Mouse (Mus musculus): ENCODE results near the gene Epb41. TPM values are rescaled to one million over a fixed set of nuclear protein-coding genes. Genes with fewer than 3 reads are reported as not detected.

Epb41 gene
- polyA plus RNA-seq, 1 experiment, result 15.7 TPM

- H3K36me3 ChIP-seq (ENCODE audit: control insufficient read depth, insufficient read depth, low read length), result peaks cover 23% of the 10 kb centered on the region
- peaks cover 27% of the 10 kb centered on the region for H3K27me3 ChIP-seq (ENCODE audit: control insufficient read depth, insufficient read depth, low read length)
- TF ChIP-seq CTCF (IDR thresholded peaks at IDR 0.05; ENCODE audit: extremely low read depth, insufficient read length, insufficient replicate concordance, low read depth, low read length) (no peak), POLR2A (IDR thresholded peaks at IDR 0.05; ENCODE audit: low read depth, low read length) (no peak)
- peak overlapping the region; percentile 69 for H3K4me3 ChIP-seq (ENCODE audit: low read depth, low read length)
- H3K4me1 ChIP-seq (ENCODE audit: control insufficient read depth, insufficient read depth, insufficient read length, low read length), result peaks cover 9% of the 10 kb centered on the region
- H3K27ac ChIP-seq (ENCODE audit: insufficient read depth, low read depth, low read length), result no peak overlapping the region
- WGBS, result 72% methylated on average over 15 of the region's 15 CpGs
Observed at GRCm38 (mm10) chr4:131922404-131922803, 152.7 kb downstream of the Epb41 start.

GRCm38 (mm10) chr4:131921461-131922346 is 153.4 kb downstream of the Epb41 start, which contains the start of gene Tmem200b:
Gene Tmem200b, plus strand, starts transcription at chr4:131921771.
- peak within 1 kb of the TSS; percentile 55 for H3K27ac ChIP-seq (ENCODE audit: insufficient read depth, low read depth, low read length)
- H3K4me3 ChIP-seq (ENCODE audit: low read depth, low read length), result peak within 1 kb of the TSS; percentile 69
- H3K4me1 ChIP-seq (ENCODE audit: control insufficient read depth, insufficient read depth, insufficient read length, low read length), result peaks cover 9% of the 10 kb centered on the region
- TF ChIP-seq CTCF (IDR thresholded peaks at IDR 0.05; ENCODE audit: extremely low read depth, insufficient read length, insufficient replicate concordance, low read depth, low read length) (no peak), POLR2A (IDR thresholded peaks at IDR 0.05; ENCODE audit: low read depth, low read length) (no peak)
- WGBS, result 1% methylated on average over 117 of the region's 130 CpGs
- peaks cover 19% of the 10 kb centered on the region for H3K36me3 ChIP-seq (ENCODE audit: control insufficient read depth, insufficient read depth, low read length)
- H3K27me3 ChIP-seq (ENCODE audit: control insufficient read depth, insufficient read depth, low read length), result peaks cover 27% of the 10 kb centered on the region

- H3K36me3 ChIP-seq (ENCODE audit: control insufficient read depth, insufficient read depth, low read length), result peaks cover 11% of the 10 kb centered on the region
- peak overlapping the region; percentile 69 for H3K4me3 ChIP-seq (ENCODE audit: low read depth, low read length)
- H3K27ac ChIP-seq (ENCODE audit: insufficient read depth, low read depth, low read length), result peak overlapping the region; percentile 55
- 2% methylated on average over 76 of the region's 76 CpGs for WGBS
- TF ChIP-seq POLR2A (IDR thresholded peaks at IDR 0.05; ENCODE audit: low read depth, low read length) (peak; percentile 27; the same call in 1 of the 2 replicates), CTCF (IDR thresholded peaks at IDR 0.05; ENCODE audit: extremely low read depth, insufficient read length, insufficient replicate concordance, low read depth, low read length) (no peak)
- peaks cover 13% of the 10 kb centered on the region for H3K4me1 ChIP-seq (ENCODE audit: control insufficient read depth, insufficient read depth, insufficient read length, low read length)
- H3K27me3 ChIP-seq (ENCODE audit: control insufficient read depth, insufficient read depth, low read length), result peaks cover 32% of the 10 kb centered on the region
Observed at GRCm38 (mm10) chr4:131920595-131921351, 154.3 kb downstream of the Epb41 start.

GRCm38 (mm10) chr4:131920141-131920594 is 155.0 kb downstream of the Epb41 start:
- H3K4me3 ChIP-seq (ENCODE audit: low read depth, low read length), result peak overlapping the region; percentile 69
- 10% methylated on average over 51 of the region's 51 CpGs for WGBS
- peaks cover 38% of the 10 kb centered on the region for H3K27me3 ChIP-seq (ENCODE audit: control insufficient read depth, insufficient read depth, low read length)
- H3K27ac ChIP-seq (ENCODE audit: insufficient read depth, low read depth, low read length), result peak overlapping the region; percentile 64
- TF ChIP-seq CTCF (IDR thresholded peaks at IDR 0.05; ENCODE audit: extremely low read depth, insufficient read length, insufficient replicate concordance, low read depth, low read length), result no peak
- TF ChIP-seq POLR2A (IDR thresholded peaks at IDR 0.05; ENCODE audit: low read depth, low read length), result no peak
- H3K4me1 ChIP-seq (ENCODE audit: control insufficient read depth, insufficient read depth, insufficient read length, low read length), result peaks cover 14% of the 10 kb centered on the region
- peaks cover 8% of the 10 kb centered on the region for H3K36me3 ChIP-seq (ENCODE audit: control insufficient read depth, insufficient read depth, low read length)

- TF ChIP-seq CTCF (IDR thresholded peaks at IDR 0.05; ENCODE audit: extremely low read depth, insufficient read length, insufficient replicate concordance, low read depth, low read length), result no peak
- TF ChIP-seq POLR2A (IDR thresholded peaks at IDR 0.05; ENCODE audit: low read depth, low read length), result no peak
- WGBS, result 64% methylated on average over 15 of the region's 15 CpGs
- H3K4me3 ChIP-seq (ENCODE audit: low read depth, low read length), result peak overlapping the region; percentile 69
- peak overlapping the region; percentile 64 for H3K27ac ChIP-seq (ENCODE audit: insufficient read depth, low read depth, low read length)
- peaks cover 17% of the 10 kb centered on the region for H3K4me1 ChIP-seq (ENCODE audit: control insufficient read depth, insufficient read depth, insufficient read length, low read length)
- H3K27me3 ChIP-seq (ENCODE audit: control insufficient read depth, insufficient read depth, low read length), result peaks cover 41% of the 10 kb centered on the region
- H3K36me3 ChIP-seq (ENCODE audit: control insufficient read depth, insufficient read depth, low read length), result peaks cover 4% of the 10 kb centered on the region
Observed at GRCm38 (mm10) chr4:131919506-131920140, 155.5 kb downstream of the Epb41 start.

GRCm38 (mm10) chr4:131918711-131919500 is 156.2 kb downstream of the Epb41 start:
- Histone ChIP-seq H3K36me3 (ENCODE audit: control insufficient read depth, insufficient read depth, low read length) (peaks cover 4% of the 10 kb centered on the region; the same call in 1 of the 2 replicates), H3K27ac (ENCODE audit: insufficient read depth, low read depth, low read length) (no peak overlapping the region), H3K4me1 (ENCODE audit: control insufficient read depth, insufficient read depth, insufficient read length, low read length) (peaks cover 17% of the 10 kb centered on the region), H3K27me3 (ENCODE audit: control insufficient read depth, insufficient read depth, low read length) (peaks cover 47% of the 10 kb centered on the region), H3K4me3 (ENCODE audit: low read depth, low read length) (no peak overlapping the region)
- no peak for TF ChIP-seq CTCF (IDR thresholded peaks at IDR 0.05; ENCODE audit: extremely low read depth, insufficient read length, insufficient replicate concordance, low read depth, low read length)
- no peak for TF ChIP-seq POLR2A (IDR thresholded peaks at IDR 0.05; ENCODE audit: low read depth, low read length)
- 51% methylated on average over 15 of the region's 15 CpGs for WGBS
